Mouse (Mus musculus): Measurements from ENCODE around the gene Fam13a. TPM values are rescaled to one million over a fixed set of nuclear protein-coding genes. Genes with fewer than 3 reads are reported as not detected.

Fam13a gene
- total and polyA plus RNA-seq, 3 experiments: 0.33 TPM; not detected in 2

GRCm38 (mm10) chr6:58922511-58922910, 101.8 kb downstream of the Fam13a start:
- Histone ChIP-seq H3K9me3 (replicated peaks) (no peaks in the 10 kb centered on the region), H3K27me3 (ENCODE audit: insufficient read depth, low read length) (peaks cover 3% of the 10 kb centered on the region; the same call in 1 of the 2 replicates), H3K4me3 (ENCODE audit: low read depth, low read length) (no peak overlapping the region), H3K4me1 (ENCODE audit: insufficient read depth, low read depth, low read length) (no peaks in the 10 kb centered on the region), H3K36me3 (replicated peaks) (no peaks in the 10 kb centered on the region)
- DNase-seq (ENCODE audit: low spot score) (no peak), ATAC-seq (ENCODE audit: extremely low read depth, insufficient number of reproducible peaks, low FRiP score, poor library complexity, severe bottlenecking) (no peak)
- TF ChIP-seq GATA2 (IDR thresholded peaks at IDR 0.05; ENCODE audit: borderline replicate concordance, low read depth, low read length) (no peak), POLR2AphosphoS5 (IDR thresholded peaks at IDR 0.05; ENCODE audit: insufficient replicate concordance, low read depth, low read length) (no peak), GATA1 (IDR thresholded peaks at IDR 0.05; ENCODE audit: borderline replicate concordance, low read length) (no peak), TAL1 (conservative IDR thresholded peaks at IDR 0.05; ENCODE audit: low read depth, low read length) (no peak), CTCF (IDR thresholded peaks at IDR 0.05; ENCODE audit: low read depth, low read length) (no peak)

- ATAC-seq (ENCODE audit: extremely low read depth, insufficient number of reproducible peaks, low FRiP score, poor library complexity, severe bottlenecking) (no peak), DNase-seq (ENCODE audit: low spot score) (no peak)
- Histone ChIP-seq H3K9me3 (replicated peaks) (no peaks in the 10 kb centered on the region), H3K4me1 (ENCODE audit: insufficient read depth, low read depth, low read length) (peaks cover under 1% of the 10 kb centered on the region; the same call in 1 of the 2 replicates), H3K27me3 (ENCODE audit: insufficient read depth, low read length) (no peaks in the 10 kb centered on the region), H3K4me3 (ENCODE audit: low read depth, low read length) (no peak overlapping the region), H3K36me3 (replicated peaks) (no peaks in the 10 kb centered on the region)
- TF ChIP-seq CTCF (IDR thresholded peaks at IDR 0.05; ENCODE audit: low read depth, low read length) (no peak), GATA2 (IDR thresholded peaks at IDR 0.05; ENCODE audit: borderline replicate concordance, low read depth, low read length) (no peak), GATA1 (IDR thresholded peaks at IDR 0.05; ENCODE audit: borderline replicate concordance, low read length) (no peak), POLR2AphosphoS5 (IDR thresholded peaks at IDR 0.05; ENCODE audit: insufficient replicate concordance, low read depth, low read length) (no peak), TAL1 (conservative IDR thresholded peaks at IDR 0.05; ENCODE audit: low read depth, low read length) (no peak)
These were observed 102.7 kb downstream of the Fam13a start for GRCm38 (mm10) chr6:58921623-58922022.

GRCm38 (mm10) chr6:58920735-58921134, 103.6 kb downstream of the Fam13a start:
- TF ChIP-seq GATA2 (IDR thresholded peaks at IDR 0.05; ENCODE audit: borderline replicate concordance, low read depth, low read length) (no peak), TAL1 (conservative IDR thresholded peaks at IDR 0.05; ENCODE audit: low read depth, low read length) (no peak), GATA1 (IDR thresholded peaks at IDR 0.05; ENCODE audit: borderline replicate concordance, low read length) (no peak), POLR2AphosphoS5 (IDR thresholded peaks at IDR 0.05; ENCODE audit: insufficient replicate concordance, low read depth, low read length) (no peak)
- no peaks in the 10 kb centered on the region for H3K9me3 ChIP-seq (replicated peaks)
- H3K27me3 ChIP-seq (ENCODE audit: insufficient read depth, low read length): no peaks in the 10 kb centered on the region
- H3K4me1 ChIP-seq (ENCODE audit: insufficient read depth, low read depth, low read length): peaks cover 6% of the 10 kb centered on the region
- H3K4me3 ChIP-seq (ENCODE audit: low read depth, low read length): no peak overlapping the region
- ATAC-seq (ENCODE audit: extremely low read depth, insufficient number of reproducible peaks, low FRiP score, poor library complexity, severe bottlenecking): no peak
- DNase-seq (ENCODE audit: low spot score): no peak
- no peaks in the 10 kb centered on the region for H3K36me3 ChIP-seq (replicated peaks)

- no peak overlapping the region for H3K4me3 ChIP-seq (ENCODE audit: low read depth, low read length)
- DNase-seq (ENCODE audit: low spot score) (no peak), ATAC-seq (ENCODE audit: extremely low read depth, insufficient number of reproducible peaks, low FRiP score, poor library complexity, severe bottlenecking) (peak; percentile 92)
- TF ChIP-seq POLR2AphosphoS5 (IDR thresholded peaks at IDR 0.05; ENCODE audit: insufficient replicate concordance, low read depth, low read length): no peak
- no peak for TF ChIP-seq GATA1 (IDR thresholded peaks at IDR 0.05; ENCODE audit: borderline replicate concordance, low read length)
- TF ChIP-seq CTCF (IDR thresholded peaks at IDR 0.05; ENCODE audit: low read depth, low read length): no peak
- TF ChIP-seq GATA2 (IDR thresholded peaks at IDR 0.05; ENCODE audit: borderline replicate concordance, low read depth, low read length): no peak
- TF ChIP-seq TAL1 (conservative IDR thresholded peaks at IDR 0.05; ENCODE audit: low read depth, low read length): no peak
- H3K36me3 ChIP-seq (replicated peaks): no peaks in the 10 kb centered on the region
- no peaks in the 10 kb centered on the region for H3K9me3 ChIP-seq (replicated peaks)
- H3K27me3 ChIP-seq (ENCODE audit: insufficient read depth, low read length): no peaks in the 10 kb centered on the region
- peaks cover 6% of the 10 kb centered on the region for H3K4me1 ChIP-seq (ENCODE audit: insufficient read depth, low read depth, low read length)
These were observed 107.9 kb downstream of the Fam13a start for GRCm38 (mm10) chr6:58916498-58916897.

- ATAC-seq (ENCODE audit: extremely low read depth, insufficient number of reproducible peaks, low FRiP score, poor library complexity, severe bottlenecking) (no peak), DNase-seq (ENCODE audit: low spot score) (no peak)
- TF ChIP-seq TAL1 (conservative IDR thresholded peaks at IDR 0.05; ENCODE audit: low read depth, low read length) (no peak), CTCF (IDR thresholded peaks at IDR 0.05; ENCODE audit: low read depth, low read length) (no peak), GATA1 (IDR thresholded peaks at IDR 0.05; ENCODE audit: borderline replicate concordance, low read length) (no peak), POLR2AphosphoS5 (IDR thresholded peaks at IDR 0.05; ENCODE audit: insufficient replicate concordance, low read depth, low read length) (no peak), GATA2 (IDR thresholded peaks at IDR 0.05; ENCODE audit: borderline replicate concordance, low read depth, low read length) (no peak)
- no peaks in the 10 kb centered on the region for H3K36me3 ChIP-seq (replicated peaks)
- H3K4me1 ChIP-seq (ENCODE audit: insufficient read depth, low read depth, low read length): peaks cover 6% of the 10 kb centered on the region
- no peaks in the 10 kb centered on the region for H3K27me3 ChIP-seq (ENCODE audit: insufficient read depth, low read length)
- H3K9me3 ChIP-seq (replicated peaks): no peaks in the 10 kb centered on the region
- no peak overlapping the region for H3K4me3 ChIP-seq (ENCODE audit: low read depth, low read length)
These were observed 110.4 kb downstream of the Fam13a start for GRCm38 (mm10) chr6:58913971-58914370.

- Histone ChIP-seq H3K36me3 (replicated peaks) (no peaks in the 10 kb centered on the region), H3K4me3 (ENCODE audit: low read depth, low read length) (no peak overlapping the region), H3K9me3 (replicated peaks) (no peaks in the 10 kb centered on the region), H3K4me1 (ENCODE audit: insufficient read depth, low read depth, low read length) (peaks cover 6% of the 10 kb centered on the region), H3K27me3 (ENCODE audit: insufficient read depth, low read length) (no peaks in the 10 kb centered on the region)
- TF ChIP-seq CTCF (IDR thresholded peaks at IDR 0.05; ENCODE audit: low read depth, low read length) (no peak), GATA1 (IDR thresholded peaks at IDR 0.05; ENCODE audit: borderline replicate concordance, low read length) (no peak), POLR2AphosphoS5 (IDR thresholded peaks at IDR 0.05; ENCODE audit: insufficient replicate concordance, low read depth, low read length) (no peak), GATA2 (IDR thresholded peaks at IDR 0.05; ENCODE audit: borderline replicate concordance, low read depth, low read length) (no peak), TAL1 (conservative IDR thresholded peaks at IDR 0.05; ENCODE audit: low read depth, low read length) (no peak)
- ATAC-seq (ENCODE audit: extremely low read depth, insufficient number of reproducible peaks, low FRiP score, poor library complexity, severe bottlenecking): no peak
- no peak for DNase-seq (ENCODE audit: low spot score)
These were observed 110.8 kb downstream of the Fam13a start for GRCm38 (mm10) chr6:58913551-58913950.
